Mouse (Mus musculus) lung, embryonic 14.5 days (tissue): ENCODE measurements around the gene Hsd17b13. TPM values are rescaled to one million over a fixed set of nuclear protein-coding genes. Genes with fewer than 3 reads are reported as not detected.
"Not testable (repeated sequence)": the region's sequence is repeated elsewhere in the genome, so short reads cannot be mapped to it uniquely, and the experiment has no call there.

Experiments
- ATAC-seq: fragments of 200-750 bp; cut with Nextera tagmentation; 2 replicates; pipeline ENCODE4 v1.8.0; 2017; ENCODE audit warnings: mild to moderate bottlenecking, moderate TSS enrichment, moderate library complexity; ENCODE audit not compliant: insufficient read depth
- DNase-seq: peaks from one replicate; pipeline ENCODE4 v3.0.0-alpha.2; 2015
- H3K27ac ChIP-seq: fragments of 300-500 bp; sonication (generic); 2 replicates; pipeline ENCODE4 v1.5.1; 2014; ENCODE audit warnings: low read depth, mild to moderate bottlenecking, moderate library complexity
- H3K27me3 ChIP-seq: fragments of 300-500 bp; sonication (generic); 2 replicates; pipeline ENCODE4 v1.6.1; 2014; ENCODE audit warnings: low read length, control low read depth; ENCODE audit not compliant: insufficient read depth
- H3K36me3 ChIP-seq: fragments of 300-500 bp; sonication (generic); 2 replicates; pipeline ENCODE4 v1.6.1; 2014; ENCODE audit warnings: control low read depth; ENCODE audit not compliant: insufficient read depth
- H3K4me1 ChIP-seq: fragments of 300-500 bp; sonication (generic); 2 replicates; pipeline ENCODE4 v1.6.1; 2014; ENCODE audit warnings: antibody characterized with exemption, control low read depth; ENCODE audit not compliant: insufficient read depth
- H3K4me2 ChIP-seq: fragments of 300-500 bp; sonication (generic); 2 replicates; pipeline ENCODE4 v1.6.1; 2014; ENCODE audit warnings: mild to moderate bottlenecking
- H3K4me3 ChIP-seq: fragments of 300-500 bp; sonication (generic); 2 replicates; pipeline ENCODE4 v1.5.1; 2014; ENCODE audit warnings: low read depth, low read length
- H3K9ac ChIP-seq: fragments of 300-500 bp; sonication (generic); 2 replicates; pipeline ENCODE4 v1.6.1; 2014
- H3K9me3 ChIP-seq: fragments of 300-500 bp; sonication (generic); 2 replicates; pipeline ENCODE4 v1.6.1; 2016; ENCODE audit warnings: low read depth, low read length, control low read depth
- CTCF ChIP-seq: IDR thresholded peaks from 2 replicates; pipeline ENCODE4 v1.5.1; 2016; ENCODE audit warnings: antibody characterized with exemption, low read depth
- WGBS: fragments of 180-500 bp; shearing (Covaris S2); extraction: QIAGEN DNeasy Blood & Tissue Kit; methylation state at CpG from one replicate; pipeline ENCODE4 v1.1.7; 2014; 5-methylcytosine and 5-hydroxymethylcytosine counted together
- polyA plus RNA-seq: library from polyadenylated mRNA; unstranded; fragments of >200 nt; fragmentation: Nextera tagmentation; extraction: Ambion mirVana; gene quantifications from 2 replicates; pipeline ENCODE4 v1.2.1, GENCODE M21; 2014

The Hsd17b13 gene
- 0.23 and 0.61 TPM in 2 replicates for polyA plus RNA-seq

DNA sequence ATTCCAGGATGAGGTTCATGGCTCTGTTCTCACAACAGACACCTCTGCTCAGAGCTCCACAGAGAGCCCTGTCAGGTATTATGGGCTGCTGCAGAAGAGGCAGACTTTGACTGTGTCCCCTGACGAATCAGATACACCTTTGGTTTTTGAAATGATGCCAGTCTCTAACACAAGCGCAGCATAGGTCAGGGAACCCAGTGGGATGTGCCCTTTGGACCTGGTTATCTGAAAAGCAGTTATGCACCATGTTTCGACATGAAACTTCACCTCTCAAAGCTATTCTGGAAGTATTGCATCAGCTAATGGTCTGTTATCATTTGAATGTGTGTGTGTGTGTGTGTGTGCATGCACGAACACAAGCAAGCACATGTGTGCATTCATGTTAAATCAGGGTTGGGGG is at the start of gene Hsd17b13:
Gene Hsd17b13, minus strand, starts transcription at position 114 of the 400 bp plus-strand sequence.
- H3K27ac ChIP-seq: no peak within 1 kb of the TSS
- H3K4me3 ChIP-seq: no peak within 1 kb of the TSS
- H3K27me3 ChIP-seq: no peaks in the 10 kb centered on the region
- no peak for ATAC-seq
- WGBS: 63% methylated on average over 4 of the region's 4 CpGs
- H3K9me3 ChIP-seq: no peaks in the 10 kb centered on the region
- no peaks in the 10 kb centered on the region for H3K36me3 ChIP-seq
- no peak within 1 kb of the TSS for H3K9ac ChIP-seq
- no peaks in the 10 kb centered on the region for H3K4me1 ChIP-seq
- no peak for DNase-seq
- TF ChIP-seq CTCF: no peak
- H3K4me2 ChIP-seq: no peak within 1 kb of the TSS

DNA sequence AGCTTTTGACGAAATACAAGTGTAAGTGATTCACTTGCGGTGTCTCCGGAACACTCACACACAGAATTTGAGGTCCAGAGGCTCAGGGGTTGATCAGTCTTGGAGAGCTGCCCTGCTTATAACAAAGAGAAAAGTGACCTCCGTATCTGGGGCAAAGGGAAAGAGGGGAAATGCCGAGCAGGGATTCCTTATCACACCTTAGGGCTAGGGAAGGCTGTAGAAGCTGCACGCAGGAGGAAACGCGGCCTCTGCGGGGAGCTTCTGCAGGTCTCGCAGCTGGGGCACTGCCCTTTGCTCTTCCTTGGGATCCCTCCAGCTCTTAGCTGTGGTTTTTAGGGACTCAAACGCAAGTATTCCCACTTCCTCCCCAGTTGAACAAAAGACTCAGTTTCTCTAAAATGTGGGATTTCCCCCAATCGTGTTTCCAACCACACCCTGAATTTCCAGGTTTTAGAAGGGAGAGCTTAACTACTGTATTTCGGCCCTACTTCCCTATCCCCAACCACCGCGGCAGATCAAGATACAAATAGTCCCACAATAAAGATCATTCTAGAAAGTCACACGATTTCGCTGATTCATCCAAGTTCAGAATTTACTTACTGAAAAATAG is 48.1 kb upstream of the Hsd17b13 start:
- no peaks in the 10 kb centered on the region for H3K9me3 ChIP-seq
- H3K27ac ChIP-seq: no peak overlapping the region
- 37% methylated on average over 17 of the region's 17 CpGs for WGBS
- ATAC-seq (no peak), DNase-seq (no peak)
- H3K27me3 ChIP-seq: no peaks in the 10 kb centered on the region
- H3K4me3 ChIP-seq: no peak overlapping the region
- no peak overlapping the region for H3K9ac ChIP-seq
- peaks cover 6% of the 10 kb centered on the region for H3K4me1 ChIP-seq
- H3K4me2 ChIP-seq: no peak overlapping the region
- no peaks in the 10 kb centered on the region for H3K36me3 ChIP-seq
- no peak for TF ChIP-seq CTCF

DNA sequence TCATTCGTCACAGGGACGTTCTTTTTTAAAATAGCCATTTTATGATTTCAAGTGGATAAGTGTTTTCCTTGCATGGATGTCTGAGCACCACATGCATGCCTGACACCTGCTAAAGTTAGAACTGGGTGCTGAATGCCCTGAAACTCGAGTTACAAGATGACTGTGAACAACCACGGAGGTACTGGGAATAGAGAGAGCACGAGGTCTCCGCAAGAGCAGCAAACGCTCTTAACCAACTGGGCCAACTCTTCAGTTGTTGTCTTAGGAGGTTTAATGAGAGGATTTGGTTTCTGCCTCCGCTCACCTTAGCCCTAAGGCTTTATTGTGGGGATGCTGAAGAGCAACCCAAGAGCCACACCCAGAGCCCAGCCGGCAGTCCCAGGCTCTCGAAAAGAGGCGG is 47.6 kb upstream of the Hsd17b13 start:
- Histone ChIP-seq H3K9ac (no peak overlapping the region), H3K9me3 (no peaks in the 10 kb centered on the region), H3K27me3 (no peaks in the 10 kb centered on the region), H3K36me3 (no peaks in the 10 kb centered on the region), H3K4me2 (no peak overlapping the region), H3K4me1 (peaks cover 6% of the 10 kb centered on the region), H3K27ac (no peak overlapping the region), H3K4me3 (no peak overlapping the region)
- no peak for TF ChIP-seq CTCF
- no peak for DNase-seq
- ATAC-seq: no peak
- 63% methylated on average over 11 of the region's 11 CpGs for WGBS

DNA sequence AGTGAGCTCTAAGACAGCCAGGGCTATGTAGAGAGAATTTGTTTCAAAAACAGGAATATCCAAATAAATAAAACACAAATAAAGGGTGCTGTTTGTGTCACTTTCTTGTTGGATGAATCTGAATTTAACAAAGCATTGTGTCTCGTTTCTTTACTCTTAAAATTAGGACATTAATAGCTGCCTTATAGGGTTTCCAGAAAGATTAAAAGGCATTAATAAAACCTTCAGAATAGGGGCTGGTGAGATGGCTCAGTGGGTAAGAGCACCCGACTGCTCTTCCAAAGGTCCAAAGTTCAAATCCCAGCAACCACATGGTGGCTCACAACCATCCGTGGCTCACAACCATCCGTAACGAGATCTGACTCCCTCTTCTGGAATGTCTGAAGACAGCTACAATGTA is 47.0 kb upstream of the Hsd17b13 start:
- WGBS: 75% methylated on average over 5 of the region's 5 CpGs
- H3K27me3 ChIP-seq, DNase-seq, H3K9ac ChIP-seq, H3K4me3 ChIP-seq, H3K36me3 ChIP-seq, ATAC-seq, H3K27ac ChIP-seq, H3K9me3 ChIP-seq, H3K4me2 ChIP-seq, H3K4me1 ChIP-seq: not testable (repeated sequence)

DNA sequence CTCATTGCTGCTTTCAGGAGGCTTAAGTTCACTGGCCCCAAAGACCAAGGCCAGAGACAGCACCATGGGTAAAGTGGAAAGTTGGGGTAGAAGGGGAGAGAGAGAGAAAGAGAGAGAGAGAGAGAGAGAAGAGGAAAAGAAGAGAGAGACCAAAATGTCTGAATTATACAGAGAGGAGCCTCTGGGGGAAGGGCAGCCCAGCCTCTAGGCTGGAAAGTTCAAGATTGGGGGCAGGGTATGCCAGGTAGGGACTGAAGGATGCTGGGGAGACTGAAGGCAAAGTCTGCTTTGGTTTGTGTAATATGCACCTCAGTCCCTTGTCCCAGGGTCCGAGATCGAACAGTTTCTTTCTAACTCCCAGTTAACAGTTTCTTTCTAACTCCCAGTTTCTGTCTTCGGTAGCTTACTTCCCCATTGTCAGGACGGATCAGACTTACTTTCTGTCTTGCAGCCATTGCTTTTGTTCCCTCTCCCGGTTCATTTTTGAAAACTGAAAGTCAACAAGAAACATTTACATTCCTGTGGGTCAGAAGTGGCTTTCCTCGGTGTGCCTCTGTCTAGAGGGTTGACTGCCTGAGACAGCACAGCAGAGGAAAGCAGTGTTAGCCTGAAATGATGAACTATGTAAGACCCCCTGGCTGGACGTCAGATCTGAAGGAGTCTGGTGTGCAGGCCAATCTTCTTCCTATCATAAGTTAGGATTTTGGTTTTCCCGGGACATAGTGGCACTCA is 46.2 kb upstream of the Hsd17b13 start:
- peak overlapping the region; percentile 19; the same call in 1 of the 2 replicates for H3K27ac ChIP-seq
- H3K9me3 ChIP-seq: no peaks in the 10 kb centered on the region

DNA sequence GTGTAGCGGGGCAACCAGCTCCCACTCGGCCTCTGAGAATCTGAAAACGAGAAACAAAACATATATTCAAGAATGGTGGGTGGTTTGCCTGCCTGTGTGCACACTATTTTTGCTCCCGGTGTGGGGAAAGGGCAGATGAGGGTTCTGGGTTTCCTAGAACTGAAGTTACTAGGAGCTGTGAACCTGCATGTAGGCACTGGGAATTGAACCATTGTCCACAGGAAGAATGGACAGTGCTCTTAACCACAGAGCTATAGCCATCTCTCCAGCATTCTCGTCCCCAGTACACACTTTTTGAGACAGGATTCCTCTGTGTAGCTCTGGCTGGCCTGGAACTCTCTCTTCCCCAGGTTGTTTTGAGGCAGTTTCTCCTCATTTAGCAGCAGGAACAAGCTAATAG is 45.3 kb upstream of the Hsd17b13 start:
- Histone ChIP-seq H3K9me3 (no peaks in the 10 kb centered on the region), H3K9ac (no peak overlapping the region), H3K27me3 (no peaks in the 10 kb centered on the region), H3K4me2 (peak overlapping the region; percentile 70), H3K27ac (no peak overlapping the region), H3K4me1 (peaks cover 6% of the 10 kb centered on the region), H3K4me3 (peak overlapping the region; percentile 52; the same call in 1 of the 2 replicates), H3K36me3 (0 out of 2 replicates have a peak, but pooled peaks cover 3% of the 10 kb centered on the region)
- DNase-seq: no peak
- no peak for TF ChIP-seq CTCF
- no peak for ATAC-seq
- 47% methylated on average over 5 of the region's 5 CpGs for WGBS

More for the DNA sequence above, 46.2 kb upstream of the Hsd17b13 start:
- ATAC-seq (no peak), DNase-seq (no peak)
- no peak for TF ChIP-seq CTCF
- Histone ChIP-seq H3K27me3 (no peaks in the 10 kb centered on the region), H3K9ac (no peak overlapping the region), H3K36me3 (no peaks in the 10 kb centered on the region), H3K4me1 (peaks cover 6% of the 10 kb centered on the region), H3K4me3 (no peak overlapping the region), H3K4me2 (0 out of 2 replicates have a peak overlapping the region, but pooled peaks have one; percentile 1)
- 56% methylated on average over 8 of the region's 8 CpGs for WGBS

DNA sequence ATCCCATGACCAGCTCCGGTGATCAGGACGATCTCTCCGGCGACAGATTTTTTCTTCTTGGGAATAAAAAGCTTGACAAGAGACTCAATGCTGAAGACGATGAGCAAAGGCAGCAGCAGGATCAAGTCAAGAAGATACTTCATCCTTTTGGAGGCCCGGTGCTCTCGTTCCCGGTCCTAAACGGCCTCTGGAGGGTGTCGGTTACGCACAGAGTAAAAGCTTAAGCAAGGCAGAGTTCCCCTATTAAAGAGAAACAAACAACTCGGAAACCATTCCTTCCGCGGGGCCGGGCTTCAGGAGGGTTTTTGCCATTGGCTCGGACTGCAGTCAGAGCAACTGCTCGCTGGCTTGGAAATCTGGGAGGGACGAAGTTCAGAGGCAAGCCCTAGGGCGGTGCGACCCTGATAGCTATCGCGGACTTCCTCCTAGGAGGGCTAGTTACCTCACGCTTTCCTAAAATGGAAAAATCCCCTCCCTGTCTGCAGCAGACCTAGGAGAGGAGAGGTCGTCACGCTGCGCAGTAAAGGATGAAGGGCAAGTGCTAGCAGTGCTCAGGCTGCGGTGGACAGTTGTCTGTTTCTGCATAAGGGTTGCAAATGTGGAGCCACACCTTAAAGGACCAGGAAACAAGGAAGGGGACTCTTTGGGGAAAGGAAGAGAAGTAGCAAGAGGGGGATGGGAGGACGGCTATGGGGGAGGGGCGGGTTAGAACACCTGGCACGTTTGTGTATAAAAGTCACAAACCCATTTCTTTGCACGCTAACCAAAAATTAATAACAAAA is 44.6 kb upstream of the Hsd17b13 start, which contains the start of gene Hsd17b11:
Gene Hsd17b11, minus strand, starts transcription at position 323 of the 782 bp plus-strand sequence.
- under 1% methylated on average over 31 of the region's 31 CpGs for WGBS
- ATAC-seq (peak; percentile 94), DNase-seq (peak; percentile 94)
- Histone ChIP-seq H3K4me1 (peaks cover 6% of the 10 kb centered on the region), H3K36me3 (0 out of 2 replicates have a peak, but pooled peaks cover 4% of the 10 kb centered on the region), H3K4me3 (peak within 1 kb of the TSS; percentile 52), H3K9ac (peak within 1 kb of the TSS; percentile 69), H3K4me2 (peak within 1 kb of the TSS; percentile 70), H3K27me3 (no peaks in the 10 kb centered on the region), H3K9me3 (no peaks in the 10 kb centered on the region), H3K27ac (peak within 1 kb of the TSS; percentile 90)
- TF ChIP-seq CTCF: no peak
